Mouse (Mus musculus) layer of hippocampus, postnatal 14 days (tissue): ENCODE measurements around the gene Krcc1. TPM values are rescaled to one million over a fixed set of nuclear protein-coding genes. Genes with fewer than 3 reads are reported as not detected.
A peak's percentile ranks its signal among the peaks of the same experiment; 100 is the strongest.

Source experiments
- DNase-seq, 2 experiments: peaks; one replicate each; pipeline ENCODE4 v3.0.0; 2021 to 2022; ENCODE audit warnings: low spot score in 2 of 2, mixed read lengths in 1 of 2
- long read RNA-seq, 2 experiments: library from polyadenylated mRNA; stranded (forward); transcript quantifications; one replicate each; pipeline ENCODE4 v2.0.0; 2021
- total RNA-seq, 2 experiments: library from RNA; stranded (reverse); gene quantifications; 2 replicates each; pipeline ENCODE4 v1.2.3; 2021

Gene Krcc1
- 10 to 100 TPM; 14.8 to 16.6 TPM for total RNA-seq
- long read RNA-seq, experiment 1, transcript Krcc1-203 (3 exons, 1,687 nt), result major isoform, 12 of 14 reads
- long read RNA-seq, experiment 1, partial matches to known transcripts, result 0 of 14 reads
- long read RNA-seq, experiment 1, other reads (novel, unspliced or antisense), result 2 of 14 reads
- long read RNA-seq, experiment 2, transcript Krcc1-203 (3 exons, 1,687 nt), result major isoform, 27 of 27 reads
- long read RNA-seq, experiment 2, partial matches to known transcripts, result 0 of 27 reads
- long read RNA-seq, experiment 2, other reads (novel, unspliced or antisense), result 0 of 27 reads

GRCm38 (mm10) chr6:71271389-71272315 is at the start of gene Krcc1:
Gene Krcc1, plus strand, starts transcription at chr6:71271677.
- DNase-seq, result peak; percentile 94 to 97

- DNase-seq, result no peak
Measured at GRCm38 (mm10) chr6:71224184-71224943, 47.1 kb upstream of the Krcc1 start.

- DNase-seq, result no peak
Measured at GRCm38 (mm10) chr6:71226544-71226943, 44.9 kb upstream of the Krcc1 start.

- DNase-seq, result no peak
Measured at GRCm38 (mm10) chr6:71227157-71227770, 44.2 kb upstream of the Krcc1 start.

GRCm38 (mm10) chr6:71235121-71235520 is 36.4 kb upstream of the Krcc1 start:
- no peak for DNase-seq

- no peak for DNase-seq
Measured at GRCm38 (mm10) chr6:71235944-71236343, 35.5 kb upstream of the Krcc1 start.

GRCm38 (mm10) chr6:71236506-71236905 is 35.0 kb upstream of the Krcc1 start:
- DNase-seq, result no peak

GRCm38 (mm10) chr6:71237031-71237431 is 34.4 kb upstream of the Krcc1 start:
- no peak for DNase-seq

- no peak for DNase-seq
Measured at GRCm38 (mm10) chr6:71239069-71239750, 32.3 kb upstream of the Krcc1 start.

- DNase-seq, result no peak
Measured at GRCm38 (mm10) chr6:71240831-71241230, 30.6 kb upstream of the Krcc1 start.

GRCm38 (mm10) chr6:71242811-71243210 is 28.7 kb upstream of the Krcc1 start:
- DNase-seq, result no peak

GRCm38 (mm10) chr6:71243258-71243657 is 28.2 kb upstream of the Krcc1 start:
- no peak for DNase-seq

- DNase-seq, result no peak
Measured at GRCm38 (mm10) chr6:71248420-71248819, 23.1 kb upstream of the Krcc1 start.

- no peak for DNase-seq
Measured at GRCm38 (mm10) chr6:71249615-71250014, 21.9 kb upstream of the Krcc1 start.

- DNase-seq, result no peak
Measured at GRCm38 (mm10) chr6:71250951-71251350, 20.5 kb upstream of the Krcc1 start.

- DNase-seq, result no peak
Measured at GRCm38 (mm10) chr6:71254456-71254855, 17.0 kb upstream of the Krcc1 start.

GRCm38 (mm10) chr6:71256166-71256565 is 15.3 kb upstream of the Krcc1 start:
- no peak for DNase-seq

- DNase-seq, result no peak
Measured at GRCm38 (mm10) chr6:71257375-71257774, 14.1 kb upstream of the Krcc1 start.

- no peak for DNase-seq
Measured at GRCm38 (mm10) chr6:71258562-71258961, 12.9 kb upstream of the Krcc1 start.

- DNase-seq, result no peak
Measured at GRCm38 (mm10) chr6:71259166-71259565, 12.3 kb upstream of the Krcc1 start.
